Mouse (Mus musculus): Measurements from ENCODE around the gene Prpf40a.

The Prpf40a gene

DNA sequence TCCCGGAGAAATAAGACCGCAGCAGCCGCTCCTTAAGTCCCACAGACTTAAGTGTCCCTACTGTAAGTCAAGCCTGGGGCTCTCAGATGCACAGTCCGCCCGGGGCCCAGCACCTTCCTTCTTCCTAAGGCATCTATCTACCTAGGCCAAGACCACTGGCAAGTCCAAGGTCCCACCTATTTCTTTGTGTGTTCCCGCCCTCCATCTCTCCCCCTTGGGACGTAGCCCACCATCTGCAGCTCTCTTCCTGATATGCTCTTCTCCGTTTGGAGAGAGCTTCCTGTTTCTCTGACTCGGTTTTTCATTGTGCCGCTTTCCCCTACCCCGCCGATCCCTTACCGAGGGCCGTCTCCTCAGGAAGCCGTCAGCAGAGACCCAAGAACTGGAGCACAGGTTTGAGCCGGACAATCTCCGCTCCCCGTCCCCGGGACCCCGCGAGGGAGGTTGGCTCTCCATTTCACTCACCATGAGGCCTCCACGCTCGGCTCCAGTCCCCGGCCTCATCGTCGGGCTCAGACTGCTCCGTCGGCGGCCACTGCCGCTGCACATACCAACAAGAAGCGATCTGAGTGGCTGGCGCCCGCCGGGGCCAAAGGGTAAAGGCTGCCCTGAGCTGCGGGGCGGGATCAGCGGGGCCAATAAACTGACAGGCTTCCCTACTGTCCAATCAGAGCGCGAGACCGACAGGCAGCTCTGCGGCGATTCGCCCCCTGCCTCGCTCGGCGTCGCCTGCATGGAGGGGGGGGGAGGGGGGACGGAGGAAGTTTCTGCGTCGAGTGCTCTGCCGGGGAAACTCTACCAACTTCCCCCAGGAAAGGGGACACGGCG lies at the start of gene Prpf40a:
Gene Prpf40a (minus strand): TSS at position 601 of the 828 bp plus-strand sequence.
- in situ Hi-C loops (cut with MboI; ENCODE audit: low pct_unique_long_range_greater_than_20kb in 1 of 2, low sequenced_read_pairs in 2 of 2, unreplicated experiment in 1 of 2) = no loop called here

DNA sequence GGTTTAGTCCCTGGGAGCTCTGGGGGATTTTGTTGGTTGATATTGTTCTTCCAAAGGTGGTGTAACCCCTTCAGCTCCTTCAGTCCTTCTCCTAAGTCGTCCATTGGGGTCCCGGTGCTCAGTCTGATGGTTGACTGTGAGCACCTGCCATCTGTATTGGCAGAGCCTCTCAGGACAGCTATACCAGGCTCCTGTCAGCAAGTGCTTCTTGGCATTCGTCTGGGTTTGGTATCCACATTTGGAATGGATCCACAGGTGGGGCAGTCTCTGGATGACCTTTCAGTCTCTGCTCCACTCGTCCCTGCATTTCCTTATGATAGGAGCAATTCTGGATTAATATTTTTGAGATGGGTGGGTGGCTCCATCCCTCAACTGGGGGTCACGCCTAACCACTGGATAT lies 31.2 kb upstream of the Prpf40a start:
- in situ Hi-C loops (cut with MboI; ENCODE audit: low pct_unique_long_range_greater_than_20kb in 1 of 2, low sequenced_read_pairs in 2 of 2, unreplicated experiment in 1 of 2) = no loop called here

DNA sequence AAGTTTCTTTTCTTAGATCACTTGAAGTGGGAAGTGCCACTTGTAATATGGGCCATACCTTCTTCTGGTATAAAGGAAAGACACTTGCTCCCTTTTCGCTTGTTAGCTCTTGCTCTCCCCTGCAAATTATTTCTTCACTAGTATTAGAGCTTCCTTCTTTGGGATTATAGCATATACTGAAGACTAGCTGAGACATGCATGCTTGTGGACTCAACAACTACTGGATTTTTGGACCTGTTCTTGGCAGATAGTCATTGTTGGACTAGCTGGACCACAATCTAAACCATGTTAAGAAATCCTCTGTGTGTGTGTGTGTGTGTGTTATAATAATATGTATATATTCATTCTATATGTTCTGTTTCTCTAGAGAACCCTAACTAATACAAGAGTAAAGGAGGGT lies 22.4 kb upstream of the Prpf40a start:
- in situ Hi-C loops (cut with MboI; ENCODE audit: low pct_unique_long_range_greater_than_20kb in 1 of 2, low sequenced_read_pairs in 2 of 2, unreplicated experiment in 1 of 2) = no loop called here

DNA sequence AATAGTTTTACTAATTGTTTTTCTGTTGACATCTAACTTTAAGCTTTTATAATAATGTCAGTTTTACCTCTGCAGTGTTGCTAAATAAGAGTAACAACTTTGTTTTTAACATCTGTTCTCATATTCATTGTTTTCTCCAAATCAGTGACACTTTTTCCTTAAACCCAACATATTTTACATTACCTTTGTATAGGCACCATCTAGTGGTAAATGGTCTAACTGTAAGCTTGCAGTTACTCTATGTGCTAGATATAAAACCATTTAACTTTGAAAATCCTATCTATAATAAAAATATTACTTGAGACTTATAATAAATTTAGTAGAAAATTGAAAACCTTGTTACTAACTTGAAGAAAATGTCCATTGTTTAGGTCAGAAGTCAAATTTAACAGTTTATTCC lies 15.7 kb upstream of the Prpf40a start:
- in situ Hi-C loops (cut with MboI; ENCODE audit: low pct_unique_long_range_greater_than_20kb in 1 of 2, low sequenced_read_pairs in 2 of 2, unreplicated experiment in 1 of 2) = no loop called here

DNA sequence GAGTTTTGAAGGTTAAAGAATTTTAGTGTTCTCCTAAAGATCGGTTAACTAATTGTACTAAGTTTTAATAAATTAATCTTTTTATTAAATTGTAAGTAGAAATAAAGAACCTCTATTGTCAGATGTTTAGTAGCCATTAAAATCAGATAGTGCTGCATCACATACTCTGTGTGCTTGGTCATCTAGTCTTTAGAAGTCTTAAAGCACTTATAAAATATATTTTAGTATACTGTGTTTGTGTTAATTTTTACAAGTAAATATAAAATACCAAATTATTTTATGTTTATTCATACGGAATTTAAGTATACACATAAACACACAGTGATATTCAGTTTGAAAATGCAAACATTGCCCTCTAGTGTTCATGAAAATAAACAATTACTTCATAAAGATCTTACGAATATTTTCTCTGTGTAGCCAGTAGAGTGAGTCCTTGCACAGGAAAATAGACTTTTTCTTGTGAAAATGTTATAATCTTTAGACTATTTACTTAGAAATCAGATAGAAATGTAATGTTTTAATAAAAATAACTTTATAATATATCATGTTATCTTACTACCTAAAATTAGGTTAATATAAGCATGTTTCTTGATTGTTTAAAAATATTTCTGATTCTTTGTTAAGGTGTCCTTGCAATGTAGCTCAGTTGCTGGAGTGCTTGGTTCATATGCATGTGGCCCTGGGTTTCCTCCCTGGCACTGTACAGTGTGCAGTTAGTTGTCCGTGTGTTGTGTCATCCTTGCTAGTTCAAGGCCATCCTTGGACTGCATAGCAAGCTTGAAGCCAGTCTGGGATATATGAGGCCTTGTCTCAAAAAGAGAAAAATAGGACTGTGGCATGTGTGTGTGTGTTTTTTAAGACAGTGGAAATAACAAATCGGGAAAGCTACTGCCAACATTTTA lies 13.5 kb upstream of the Prpf40a start:
- in situ Hi-C loops (cut with MboI; ENCODE audit: low pct_unique_long_range_greater_than_20kb in 1 of 2, low sequenced_read_pairs in 2 of 2, unreplicated experiment in 1 of 2) = no loop called here

DNA sequence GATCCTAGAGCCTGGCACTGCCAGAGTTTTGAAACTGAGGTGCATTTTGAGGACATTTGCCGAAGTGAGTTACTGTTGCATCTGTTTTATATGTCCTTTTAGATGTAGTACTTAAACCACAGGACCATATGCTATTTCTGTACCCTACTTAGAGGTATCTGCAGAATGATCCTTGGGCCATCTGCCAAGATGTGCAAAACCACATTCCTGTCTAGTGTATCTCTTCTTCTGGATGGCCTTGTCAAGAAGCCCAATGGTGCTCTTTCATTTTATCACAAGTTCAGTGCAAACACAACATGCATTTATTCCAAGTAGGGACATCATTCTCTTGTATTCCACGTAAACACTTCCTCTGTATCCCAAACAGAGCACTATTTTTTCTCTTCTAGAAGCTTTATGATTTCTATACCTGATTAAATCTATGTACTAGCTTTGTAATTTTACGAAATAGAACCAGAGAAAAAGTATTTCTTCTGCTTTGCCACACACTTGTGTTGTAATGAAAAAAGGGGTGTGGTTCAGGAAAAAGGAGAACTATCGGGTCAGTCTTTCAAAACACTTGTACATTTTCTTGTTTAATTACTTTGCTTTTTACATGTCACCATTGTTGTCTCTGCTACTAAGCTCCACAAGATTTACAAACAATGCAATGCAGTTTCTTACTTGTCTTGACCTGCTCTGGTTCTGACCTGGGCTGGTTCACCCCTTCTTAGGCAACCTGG lies 9.2 kb upstream of the Prpf40a start:
- in situ Hi-C loops (cut with MboI; ENCODE audit: low pct_unique_long_range_greater_than_20kb in 1 of 2, low sequenced_read_pairs in 2 of 2, unreplicated experiment in 1 of 2) = no loop called here

DNA sequence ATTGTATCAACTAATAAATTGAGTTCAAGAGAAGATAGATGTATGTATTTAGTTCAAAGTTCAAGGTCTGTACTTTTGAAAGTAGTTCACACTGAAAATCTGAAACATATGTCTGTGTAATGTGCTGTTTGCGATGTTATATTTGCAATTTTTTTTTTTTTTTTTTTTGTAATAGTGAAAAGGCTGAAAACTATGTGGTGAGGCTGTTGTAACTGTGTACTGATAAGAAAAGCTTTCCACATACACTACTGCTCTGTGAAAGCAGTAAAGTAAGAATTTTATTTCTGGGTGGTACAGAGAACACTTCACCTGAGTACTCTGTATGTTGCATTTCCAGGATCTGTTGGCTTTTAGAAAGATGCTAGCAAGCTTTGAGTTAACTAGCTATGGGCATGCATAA lies 8.1 kb upstream of the Prpf40a start:
- in situ Hi-C loops (cut with MboI; ENCODE audit: low pct_unique_long_range_greater_than_20kb in 1 of 2, low sequenced_read_pairs in 2 of 2, unreplicated experiment in 1 of 2) = no loop called here

DNA sequence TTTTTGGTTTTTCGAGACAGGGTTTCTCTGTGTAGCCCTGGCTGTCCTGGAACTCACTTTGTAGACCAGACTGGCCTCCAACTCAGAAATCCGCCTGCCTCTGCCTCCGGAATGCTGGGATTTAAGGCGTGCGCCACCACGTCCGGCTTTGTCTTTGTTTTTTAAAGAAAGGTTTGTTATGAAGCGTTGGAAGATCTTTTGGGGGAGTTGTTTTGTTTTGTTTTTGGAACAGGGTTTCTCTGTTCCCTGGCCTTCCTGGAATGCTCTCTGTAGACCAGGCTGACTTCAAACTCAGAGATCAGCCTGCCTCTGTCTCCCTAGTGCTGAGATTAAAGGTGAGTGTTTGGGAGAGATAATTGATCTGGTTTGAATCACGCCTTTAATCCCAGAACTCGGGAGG lies 5.3 kb upstream of the Prpf40a start:
- in situ Hi-C loops (cut with MboI; ENCODE audit: low pct_unique_long_range_greater_than_20kb in 1 of 2, low sequenced_read_pairs in 2 of 2, unreplicated experiment in 1 of 2) = no loop called here

DNA sequence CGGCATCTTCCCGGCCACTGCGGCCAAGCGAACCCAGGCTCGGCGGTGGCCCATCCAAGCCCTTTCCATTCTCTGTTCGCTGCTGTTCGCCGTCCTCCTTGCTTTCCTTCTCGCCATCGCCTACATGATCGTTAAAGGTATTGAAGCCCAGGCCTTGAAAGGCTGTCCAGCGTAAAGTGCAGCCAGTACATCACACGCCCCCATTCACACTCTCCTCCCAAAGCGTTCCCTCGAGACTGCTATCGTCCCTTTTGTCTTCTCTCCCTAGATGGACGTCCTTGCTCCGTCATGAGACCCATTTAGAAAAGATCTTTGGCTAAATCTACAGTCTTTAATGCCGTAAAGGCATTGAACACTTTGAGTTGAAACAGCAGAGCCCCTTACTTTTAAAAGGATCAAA lies 1.3 kb upstream of the Prpf40a start:
- in situ Hi-C loops (cut with MboI; ENCODE audit: low pct_unique_long_range_greater_than_20kb in 1 of 2, low sequenced_read_pairs in 2 of 2, unreplicated experiment in 1 of 2) = no loop called here

DNA sequence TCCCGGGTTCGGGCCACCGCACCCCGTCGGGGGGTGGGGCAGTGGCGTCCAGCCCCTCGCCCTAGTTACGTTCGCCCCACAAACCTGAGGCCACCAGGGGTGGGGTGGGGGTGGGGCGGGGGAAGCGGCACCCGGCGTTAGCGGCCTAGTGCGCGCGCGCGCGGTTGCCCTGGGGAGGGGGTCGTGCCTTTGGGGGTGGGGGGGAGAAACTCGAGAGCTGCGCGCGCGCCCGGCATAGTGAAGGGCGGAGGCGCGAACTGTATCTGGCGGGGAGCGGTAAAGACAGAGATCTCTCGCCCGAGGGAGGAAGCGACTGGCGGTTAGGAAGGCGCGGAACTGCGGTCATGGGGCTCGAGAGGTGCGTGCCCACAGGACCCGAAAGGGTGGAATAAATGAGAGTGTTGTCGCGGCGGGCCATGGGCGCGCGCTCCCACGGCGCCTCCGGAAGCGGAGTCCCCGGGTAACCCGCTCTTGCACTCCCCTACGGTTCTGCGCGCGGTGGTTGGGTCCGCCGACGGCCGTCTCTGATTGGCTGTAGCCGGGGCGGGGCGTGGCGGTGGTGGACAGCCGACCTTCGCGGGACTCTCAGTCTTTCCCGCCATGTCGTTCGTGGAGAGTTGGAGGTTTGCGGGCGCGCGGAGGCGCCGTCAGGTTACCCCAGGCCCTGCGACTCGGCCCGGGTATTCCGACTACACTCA lies 588 bp upstream of the Prpf40a start, which contains the start of gene Arl6ip6:
Gene Arl6ip6 (plus strand): TSS at position 204 of the 698 bp plus-strand sequence.
- in situ Hi-C loops (cut with MboI; ENCODE audit: low pct_unique_long_range_greater_than_20kb in 1 of 2, low sequenced_read_pairs in 2 of 2, unreplicated experiment in 1 of 2) = no loop called here

DNA sequence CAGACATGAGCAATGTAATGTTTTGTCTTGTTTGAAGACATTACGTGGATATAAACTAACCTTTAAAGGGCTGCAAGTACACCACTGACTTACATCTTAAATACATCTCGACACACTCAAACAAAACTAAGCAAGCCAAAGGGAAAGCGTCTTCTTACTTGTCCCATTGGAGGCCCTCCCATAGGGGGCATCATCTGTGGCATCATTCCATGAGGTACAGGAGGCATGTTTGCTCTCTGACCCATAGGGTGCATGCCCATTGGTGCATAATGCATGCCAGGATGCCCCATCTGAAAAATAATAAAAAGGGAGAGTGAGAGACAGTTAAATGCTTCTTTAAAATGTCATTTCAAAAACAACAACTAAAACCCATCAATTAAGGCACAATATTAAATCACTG lies 1.3 kb downstream of the Prpf40a start:
- in situ Hi-C loops (cut with MboI; ENCODE audit: low pct_unique_long_range_greater_than_20kb in 1 of 2, low sequenced_read_pairs in 2 of 2, unreplicated experiment in 1 of 2) = no loop called here

DNA sequence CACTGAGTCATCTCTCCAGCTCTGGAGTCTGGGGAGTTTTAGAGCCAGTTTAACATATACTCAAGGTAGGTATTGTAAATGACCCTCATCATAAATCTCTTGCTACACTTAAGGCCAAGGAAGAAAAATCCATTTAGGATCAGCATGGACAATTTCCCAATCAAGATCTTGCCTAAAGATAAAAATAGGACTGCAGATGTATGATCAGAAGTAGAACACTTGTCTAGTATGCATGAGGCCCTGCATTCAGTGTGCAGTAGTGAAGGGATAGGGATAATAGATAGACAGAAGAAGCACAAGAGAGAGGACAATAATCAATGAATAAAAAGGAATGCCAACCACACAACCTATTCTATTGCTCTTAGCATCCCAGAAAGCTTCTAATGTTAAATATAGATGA lies 11.2 kb downstream of the Prpf40a start:
- in situ Hi-C loops (cut with MboI; ENCODE audit: low pct_unique_long_range_greater_than_20kb in 1 of 2, low sequenced_read_pairs in 2 of 2, unreplicated experiment in 1 of 2) = no loop called here

DNA sequence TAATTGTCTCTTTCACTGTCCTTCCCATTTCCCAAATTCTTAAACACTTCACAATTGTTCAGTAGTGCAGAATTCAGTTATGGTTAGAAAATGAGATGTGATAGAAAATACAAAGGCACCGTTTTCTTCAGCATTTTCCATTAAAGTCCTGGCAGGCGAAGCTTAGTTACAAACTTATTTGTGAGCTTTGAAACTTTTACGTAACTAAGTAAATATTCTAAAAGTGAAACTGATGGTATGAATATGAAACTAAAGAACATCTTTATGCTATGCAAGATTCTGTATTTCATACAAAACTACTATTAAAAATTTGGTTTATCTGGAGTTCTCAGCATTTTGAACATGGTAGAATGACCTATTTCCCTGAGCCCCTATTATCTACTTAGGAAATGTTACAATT lies 12.1 kb downstream of the Prpf40a start:
- in situ Hi-C loops (cut with MboI; ENCODE audit: low pct_unique_long_range_greater_than_20kb in 1 of 2, low sequenced_read_pairs in 2 of 2, unreplicated experiment in 1 of 2) = no loop called here

DNA sequence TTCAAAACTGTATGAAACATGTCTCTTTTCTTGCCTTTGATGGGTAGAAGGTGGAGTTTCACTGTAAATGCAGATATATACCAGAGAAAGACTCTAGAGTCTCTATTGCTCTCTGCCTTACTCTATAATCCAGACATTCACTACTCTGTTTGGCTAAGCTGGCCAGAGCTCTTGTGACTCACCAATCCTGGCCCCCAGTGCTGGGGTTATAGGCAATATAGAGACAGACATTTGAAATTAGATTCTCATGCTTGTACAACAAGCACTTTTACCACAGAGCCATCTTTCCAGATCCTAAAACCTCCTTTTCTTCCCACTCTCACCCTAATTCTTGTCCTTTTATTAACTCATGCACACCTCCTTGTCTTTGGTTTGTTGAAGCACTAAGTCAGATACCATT lies 17.1 kb downstream of the Prpf40a start:
- in situ Hi-C loops (cut with MboI; ENCODE audit: low pct_unique_long_range_greater_than_20kb in 1 of 2, low sequenced_read_pairs in 2 of 2, unreplicated experiment in 1 of 2) = no loop called here

DNA sequence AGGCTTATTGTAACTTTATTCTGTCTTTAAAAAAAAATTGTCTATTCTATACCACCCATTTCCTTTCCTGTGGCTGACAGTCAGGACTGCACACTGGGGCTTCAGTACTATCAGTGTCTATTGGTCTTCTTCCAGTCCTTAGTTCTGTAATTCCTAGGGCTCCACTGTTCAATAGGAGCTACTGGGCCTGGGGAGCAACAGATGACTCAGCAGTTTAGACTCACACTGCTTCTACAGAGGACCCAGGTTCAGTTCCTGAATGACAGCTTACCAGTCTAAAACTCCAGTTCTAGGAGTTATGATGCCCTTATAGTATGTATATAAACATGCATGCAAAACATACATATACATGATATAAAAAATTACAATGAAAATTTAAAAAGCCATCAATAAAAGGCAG lies 44.2 kb downstream of the Prpf40a start:
- in situ Hi-C loops (cut with MboI; ENCODE audit: low pct_unique_long_range_greater_than_20kb in 1 of 2, low sequenced_read_pairs in 2 of 2, unreplicated experiment in 1 of 2) = no loop called here

DNA sequence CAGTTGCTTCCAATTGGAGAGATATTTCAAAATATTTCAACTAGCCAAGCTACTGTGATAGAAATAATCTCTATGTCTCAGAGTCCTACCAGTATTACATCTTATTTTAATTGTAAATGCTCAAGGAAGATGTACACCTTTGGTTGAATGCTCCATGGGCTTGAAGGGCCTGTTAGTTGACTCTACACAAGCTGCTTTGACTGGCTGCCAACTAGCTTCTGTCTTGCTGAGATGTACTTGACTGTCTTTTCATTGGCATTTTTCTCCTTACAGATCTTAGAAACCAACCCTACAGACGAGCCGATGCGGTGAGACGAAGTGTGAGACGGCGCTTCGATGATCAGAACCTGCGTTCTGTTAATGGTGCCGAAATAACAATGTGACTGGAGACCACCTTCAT lies 59.5 kb downstream of the Prpf40a start:
- in situ Hi-C loops (cut with MboI; ENCODE audit: low pct_unique_long_range_greater_than_20kb in 1 of 2, low sequenced_read_pairs in 2 of 2, unreplicated experiment in 1 of 2) = no loop called here

DNA sequence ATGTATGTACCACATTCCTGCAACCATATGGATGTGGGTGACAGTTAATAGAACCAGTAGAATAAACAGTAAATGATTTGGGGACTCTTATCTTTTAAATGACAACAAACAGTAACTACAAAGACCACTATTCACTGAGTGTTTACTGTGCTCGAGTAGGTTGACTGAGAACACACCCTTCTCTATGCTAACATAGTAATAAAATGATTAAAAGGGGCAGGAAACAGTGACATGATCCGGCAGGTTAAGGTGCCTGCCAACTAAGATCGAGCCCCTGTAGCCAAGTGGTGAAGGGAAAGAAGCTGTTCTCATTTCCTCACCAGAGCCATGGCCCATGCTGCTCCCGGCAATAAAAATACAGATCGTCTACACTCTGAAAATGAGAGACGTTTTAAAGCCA lies 62.0 kb downstream of the Prpf40a start:
- in situ Hi-C loops (cut with MboI; ENCODE audit: low pct_unique_long_range_greater_than_20kb in 1 of 2, low sequenced_read_pairs in 2 of 2, unreplicated experiment in 1 of 2) = no loop called here

DNA sequence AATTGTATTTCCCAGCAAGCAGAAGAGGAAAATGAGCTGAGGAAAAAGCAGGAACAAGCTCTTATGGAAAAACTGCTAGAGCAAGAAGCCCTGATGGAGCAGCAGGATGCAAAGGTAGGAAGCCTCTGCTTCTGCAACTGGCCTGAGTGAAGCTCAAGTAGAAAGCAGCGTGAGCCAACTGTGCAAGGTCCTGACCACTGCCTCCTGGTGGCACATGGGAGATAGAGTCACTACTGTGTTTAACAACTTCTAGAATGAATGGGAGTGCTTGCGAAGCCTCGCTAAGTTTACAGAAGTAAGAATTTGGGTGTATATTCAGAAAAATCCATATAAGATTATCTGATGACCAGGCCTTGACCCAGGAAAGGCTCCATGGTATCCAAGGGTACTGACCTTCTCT lies 65.1 kb downstream of the Prpf40a start:
- in situ Hi-C loops (cut with MboI; ENCODE audit: low pct_unique_long_range_greater_than_20kb in 1 of 2, low sequenced_read_pairs in 2 of 2, unreplicated experiment in 1 of 2) = no loop called here

Measured in mouse embryonic stem cell (cell line).